Mouse (Mus musculus) small intestine, adult 2 months (tissue): ENCODE results near the gene Cenpv.

Experiments used
- CTCF ChIP-seq: fragments of 200-500 bp; IDR thresholded peaks from 2 replicates; pipeline ENCODE4 v1.5.1; 2012; ENCODE audit warnings: low read depth, mild to moderate bottlenecking, control low read depth, inconsistent platforms, low read length, moderate library complexity, mixed read lengths; ENCODE audit not compliant: insufficient replicate concordance, insufficient read length; ENCODE audit errors: extremely low read depth
- POLR2A ChIP-seq: fragments of 200-500 bp; IDR thresholded peaks from 2 replicates; pipeline ENCODE4 v1.6.1; 2012; ENCODE audit warnings: low read depth, mild to moderate bottlenecking, control low read depth, inconsistent platforms, low read length, moderate library complexity

DNA sequence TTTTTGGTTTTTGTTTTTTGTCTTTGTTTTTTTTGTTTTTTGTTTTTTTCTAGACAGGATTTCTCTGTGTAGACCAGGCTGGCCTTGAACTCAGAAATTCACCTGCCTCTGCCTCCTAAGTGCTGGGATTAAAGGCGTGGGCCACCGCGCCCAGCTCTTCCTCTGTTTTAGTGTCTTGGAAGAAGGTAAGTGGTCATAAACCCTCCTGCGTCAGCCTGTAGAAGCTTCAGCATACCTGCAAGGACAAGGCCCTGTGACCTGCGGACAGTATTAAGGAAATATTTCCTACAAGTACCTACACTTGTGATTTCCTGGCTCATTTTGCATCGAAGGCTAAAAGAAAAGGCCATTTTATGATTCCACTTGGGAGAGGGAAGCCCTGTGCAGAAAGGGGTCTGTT, 45.4 kb downstream of the Cenpv start:
- TF ChIP-seq POLR2A (no peak), CTCF (no peak)
